Mouse (Mus musculus): ENCODE data around the gene Rps26.

Gene Rps26

GRCm38 (mm10) chr10:128586546-128586945, 40.0 kb downstream of the Rps26 start:
- in situ Hi-C loops (cut with MboI; ENCODE audit: low pct_unique_long_range_greater_than_20kb in 1 of 2, low sequenced_read_pairs in 2 of 2, unreplicated experiment in 1 of 2): no loop called here

GRCm38 (mm10) chr10:128584386-128584785, 42.2 kb downstream of the Rps26 start:
- in situ Hi-C loops (cut with MboI; ENCODE audit: low pct_unique_long_range_greater_than_20kb in 1 of 2, low sequenced_read_pairs in 2 of 2, unreplicated experiment in 1 of 2): no loop called here

DNA sequence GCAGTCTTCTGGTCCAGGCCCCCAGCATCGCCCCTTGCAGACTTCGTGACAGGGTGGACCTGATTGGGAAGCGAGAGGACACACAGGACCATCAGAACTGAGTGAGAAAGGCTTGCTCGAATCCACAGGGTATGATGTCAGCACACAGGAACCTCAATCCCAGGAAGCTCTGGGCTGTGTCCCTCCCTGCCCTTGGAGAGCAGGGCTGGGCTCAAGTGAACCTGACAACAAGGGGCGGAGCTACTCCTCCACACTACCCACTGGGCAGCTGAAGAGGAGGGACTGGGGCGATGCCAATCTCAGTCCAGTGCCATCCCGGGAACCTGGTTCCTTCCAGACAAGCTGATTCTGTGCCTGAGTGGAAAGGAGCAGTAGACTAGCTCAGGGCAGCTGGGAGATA, 42.9 kb downstream of the Rps26 start:
- in situ Hi-C loops (cut with MboI; ENCODE audit: low pct_unique_long_range_greater_than_20kb in 1 of 2, low sequenced_read_pairs in 2 of 2, unreplicated experiment in 1 of 2): no loop called here

DNA sequence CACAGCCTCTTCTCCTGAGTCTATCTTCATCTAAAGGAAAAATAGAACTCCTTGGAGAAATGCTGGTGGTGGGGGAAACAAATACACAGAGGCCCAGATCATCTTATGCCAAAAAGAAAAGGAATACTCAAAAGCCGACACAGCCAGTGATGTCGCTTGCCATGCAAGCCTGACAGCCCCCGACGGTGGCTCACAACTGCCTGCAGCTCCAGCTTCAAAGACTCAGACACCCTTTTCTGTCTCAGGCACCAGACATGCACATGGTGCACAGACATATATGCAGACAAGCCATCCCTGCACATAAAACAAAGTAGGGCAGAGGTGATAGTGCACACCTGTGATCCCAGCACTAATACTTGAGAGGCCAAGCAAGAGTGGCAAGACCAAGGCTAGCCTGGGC, 46.8 kb downstream of the Rps26 start:
- in situ Hi-C loops (cut with MboI; ENCODE audit: low pct_unique_long_range_greater_than_20kb in 1 of 2, low sequenced_read_pairs in 2 of 2, unreplicated experiment in 1 of 2): no loop called here

- in situ Hi-C loops (cut with MboI; ENCODE audit: low pct_unique_long_range_greater_than_20kb in 1 of 2, low sequenced_read_pairs in 2 of 2, unreplicated experiment in 1 of 2): no loop called here
These were observed 47.2 kb downstream of the Rps26 start for GRCm38 (mm10) chr10:128579298-128579697.

DNA sequence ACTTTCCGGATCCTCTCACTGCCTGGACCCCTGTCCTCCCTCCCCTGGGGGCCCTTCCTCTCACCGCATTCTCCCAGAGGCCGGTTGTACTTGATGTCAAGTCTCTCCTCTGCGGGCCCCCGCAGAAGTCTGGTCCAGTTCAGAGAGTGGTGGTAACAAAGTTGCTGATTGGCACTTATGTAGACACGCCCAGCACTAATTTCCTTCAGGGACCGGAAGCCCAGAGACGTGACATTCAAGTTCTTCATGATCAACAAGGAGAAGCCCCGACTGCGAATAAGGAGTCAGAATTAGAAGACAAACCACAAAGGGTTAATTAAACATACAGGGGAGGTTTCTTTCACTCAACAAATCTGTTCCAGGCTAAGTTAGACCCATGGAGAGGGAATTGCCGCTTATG, 48.2 kb downstream of the Rps26 start:
- in situ Hi-C loops (cut with MboI; ENCODE audit: low pct_unique_long_range_greater_than_20kb in 1 of 2, low sequenced_read_pairs in 2 of 2, unreplicated experiment in 1 of 2): no loop called here

GRCm38 (mm10) chr10:128575063-128575462, 51.5 kb downstream of the Rps26 start:
- in situ Hi-C loops (cut with MboI; ENCODE audit: low pct_unique_long_range_greater_than_20kb in 1 of 2, low sequenced_read_pairs in 2 of 2, unreplicated experiment in 1 of 2): no loop called here
